ENCODE assay signal across 11 mouse cellular contexts in the genomic region with DNA sequence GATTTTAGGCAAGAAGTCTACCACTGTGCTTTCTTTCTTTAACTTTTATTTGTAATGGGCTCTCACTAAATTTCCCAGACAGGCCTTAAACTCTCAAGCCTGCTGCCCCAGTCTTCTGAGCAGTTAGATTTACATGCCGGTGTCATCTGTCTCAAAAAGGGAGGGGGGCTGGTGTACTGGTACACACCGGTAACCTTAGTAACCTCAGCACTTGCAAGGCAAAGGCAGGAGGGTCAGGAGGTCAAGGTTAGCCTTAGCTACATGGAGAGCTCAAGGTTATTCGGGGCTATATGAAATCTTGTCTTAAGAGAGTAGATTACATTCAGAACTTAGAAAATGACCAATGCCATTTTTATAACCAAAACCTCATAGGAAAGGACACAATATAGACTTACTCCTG.
DNase-seq lines count a peak whose midpoint lies in the region; ATAC-seq and TF ChIP-seq lines count a peak whose summit lies in the region.
"Had no signal": no experiment of that assay in that cellular context is flagged by ENCODE, and none has a peak within 500 bp of the region (broad histone marks: within the 10 kb centered on the region; RNA-seq: fewer than 3 reads in every experiment).

No protein-coding gene starts in this region.

- H3K27ac ChIP-seq in heart, embryonic 15.5 days = peak overlapping the region; percentile 85
- no peak overlapping the region for H3K27ac ChIP-seq in lung, embryonic 14.5 days (ENCODE audit: low read depth)
- H3K27ac ChIP-seq in brown adipose tissue, adult 24 weeks (replicated peaks; ENCODE audit: low read depth, low read length) = peak overlapping the region; percentile 61; the same call in 1 of the 2 replicates

- no peaks in the 10 kb centered on the region for H3K9me3 ChIP-seq in heart, embryonic 15.5 days (replicated peaks)
- no peaks in the 10 kb centered on the region for H3K9me3 ChIP-seq in lung, embryonic 14.5 days (ENCODE audit: low read depth, low read length)
- H3K9me3 ChIP-seq: hindbrain, embryonic 15.5 days had no signal

- peaks cover 58% of the 10 kb centered on the region for H3K79me2 ChIP-seq in myocyte (ENCODE audit: control insufficient read depth, insufficient read depth)

- no peak for TF ChIP-seq POLR2A in myocyte (IDR thresholded peaks at IDR 0.05; ENCODE audit: insufficient read length, low read depth)

- ATAC-seq in heart, embryonic 15.5 days (replicated peaks; ENCODE audit: insufficient number of reproducible peaks, insufficient read depth, low FRiP score, low read depth) = no peak
- ATAC-seq in lung, embryonic 14.5 days (ENCODE audit: insufficient read depth) = no peak

- no peak overlapping the region for H3K9ac ChIP-seq in heart, embryonic 15.5 days
- peak overlapping the region; percentile 13; the same call in 1 of the 2 replicates for H3K9ac ChIP-seq in lung, embryonic 14.5 days
- H3K9ac ChIP-seq: hindbrain, embryonic 15.5 days had no signal

- no peak for TF ChIP-seq CTCF in lung, embryonic 14.5 days (IDR thresholded peaks at IDR 0.05; ENCODE audit: low read depth)

- 60% methylated on average over 3 of the region's 3 CpGs for WGBS in heart, embryonic 15.5 days
- 52% methylated on average over 3 of the region's 3 CpGs for WGBS in lung, embryonic 14.5 days

- no peak for DNase-seq in heart, postnatal 25 days (ENCODE audit: low spot score)
- no peak for DNase-seq in lung, embryonic 14.5 days
- no peak for DNase-seq in lung, adult 18-20 months
- no peak for DNase-seq in cerebellum, postnatal 36 days
- no peak for DNase-seq in testis, postnatal 10 days (ENCODE audit: low spot score)
- DNase-seq: cerebellum, adult 9-11 months; thymus, postnatal 36 days had no signal

- intact Hi-C loops in heart, postnatal 25 days (cut with DNase I) = loop anchor here (5.0 kb wide), 1 partner anchor 102 kb away; a partner anchor contains a TSS

- H3K27me3 ChIP-seq in heart, embryonic 15.5 days = no peaks in the 10 kb centered on the region
- H3K27me3 ChIP-seq in lung, embryonic 14.5 days (ENCODE audit: insufficient read depth, low read length) = no peaks in the 10 kb centered on the region
- H3K27me3 ChIP-seq in myocyte (ENCODE audit: control insufficient read depth, insufficient read depth, insufficient read length) = no peaks in the 10 kb centered on the region
- H3K27me3 ChIP-seq: hindbrain, embryonic 15.5 days had no signal

- H3K4me3 ChIP-seq in heart, embryonic 15.5 days = no peak overlapping the region
- H3K4me3 ChIP-seq in lung, embryonic 14.5 days (ENCODE audit: low read depth, low read length) = no peak overlapping the region
- H3K4me3 ChIP-seq in brown adipose tissue, adult 24 weeks (ENCODE audit: insufficient read depth, low read depth, low read length) = no peak overlapping the region
- no peak overlapping the region for H3K4me3 ChIP-seq in myocyte
- H3K4me3 ChIP-seq: hindbrain, embryonic 15.5 days had no signal

- no peaks in the 10 kb centered on the region for H3K36me3 ChIP-seq in heart, embryonic 15.5 days
- 0 out of 2 replicates have a peak, but pooled peaks cover under 1% of the 10 kb centered on the region for H3K36me3 ChIP-seq in lung, embryonic 14.5 days (ENCODE audit: insufficient read depth)
- H3K36me3 ChIP-seq in myocyte (ENCODE audit: control insufficient read depth, insufficient read depth) = no peaks in the 10 kb centered on the region
- H3K36me3 ChIP-seq: hindbrain, embryonic 15.5 days had no signal

- H3K4me1 ChIP-seq in heart, embryonic 15.5 days (replicated peaks) = peaks cover 91% of the 10 kb centered on the region
- peaks cover 42% of the 10 kb centered on the region for H3K4me1 ChIP-seq in lung, embryonic 14.5 days (ENCODE audit: insufficient read depth)
- H3K4me1 ChIP-seq in brown adipose tissue, adult 24 weeks (ENCODE audit: control insufficient read depth, insufficient read depth, insufficient read length, low read length) = peaks cover 19% of the 10 kb centered on the region

- no peak overlapping the region for H3ac ChIP-seq in myocyte (ENCODE audit: control insufficient read depth, insufficient read length)

- H3K4me2 ChIP-seq in heart, embryonic 15.5 days = no peak overlapping the region
- no peak overlapping the region for H3K4me2 ChIP-seq in lung, embryonic 14.5 days
- H3K4me2 ChIP-seq in myocyte (ENCODE audit: low read depth) = peak overlapping the region; percentile 96
- H3K4me2 ChIP-seq: hindbrain, embryonic 15.5 days had no signal

TF ChIP-seq in myocyte, 11 proteins besides CTCF, POLR2A, EP300 and RAD21:
- TF ChIP-seq REST (IDR thresholded peaks at IDR 0.05; ENCODE audit: insufficient read depth, insufficient read length) = no peak
- no peak for TF ChIP-seq TCF12 (IDR thresholded peaks at IDR 0.05; ENCODE audit: insufficient read depth, poor library complexity, severe bottlenecking)
- TF ChIP-seq POLR2AphosphoS2 (IDR thresholded peaks at IDR 0.05; ENCODE audit: insufficient read length, low read depth) = no peak
- no peak for TF ChIP-seq MYOD1 (IDR thresholded peaks at IDR 0.05; ENCODE audit: control insufficient read depth in 1 of 3, insufficient read length in 2 of 3, low read depth in 2 of 3)
